Mouse (Mus musculus) kidney, postnatal 4 days (tissue): Measurements from ENCODE around the gene Tmem39b.
"Not testable (repeated sequence)": the region's sequence is repeated elsewhere in the genome, so short reads cannot be mapped to it uniquely, and the experiment has no call there.

Source experiments
- DNase-seq, 2 experiments: peaks; one replicate each; pipeline ENCODE4 v3.0.0; 2021; ENCODE audit warnings: mixed read lengths in 2 of 2

The Tmem39b gene

DNA sequence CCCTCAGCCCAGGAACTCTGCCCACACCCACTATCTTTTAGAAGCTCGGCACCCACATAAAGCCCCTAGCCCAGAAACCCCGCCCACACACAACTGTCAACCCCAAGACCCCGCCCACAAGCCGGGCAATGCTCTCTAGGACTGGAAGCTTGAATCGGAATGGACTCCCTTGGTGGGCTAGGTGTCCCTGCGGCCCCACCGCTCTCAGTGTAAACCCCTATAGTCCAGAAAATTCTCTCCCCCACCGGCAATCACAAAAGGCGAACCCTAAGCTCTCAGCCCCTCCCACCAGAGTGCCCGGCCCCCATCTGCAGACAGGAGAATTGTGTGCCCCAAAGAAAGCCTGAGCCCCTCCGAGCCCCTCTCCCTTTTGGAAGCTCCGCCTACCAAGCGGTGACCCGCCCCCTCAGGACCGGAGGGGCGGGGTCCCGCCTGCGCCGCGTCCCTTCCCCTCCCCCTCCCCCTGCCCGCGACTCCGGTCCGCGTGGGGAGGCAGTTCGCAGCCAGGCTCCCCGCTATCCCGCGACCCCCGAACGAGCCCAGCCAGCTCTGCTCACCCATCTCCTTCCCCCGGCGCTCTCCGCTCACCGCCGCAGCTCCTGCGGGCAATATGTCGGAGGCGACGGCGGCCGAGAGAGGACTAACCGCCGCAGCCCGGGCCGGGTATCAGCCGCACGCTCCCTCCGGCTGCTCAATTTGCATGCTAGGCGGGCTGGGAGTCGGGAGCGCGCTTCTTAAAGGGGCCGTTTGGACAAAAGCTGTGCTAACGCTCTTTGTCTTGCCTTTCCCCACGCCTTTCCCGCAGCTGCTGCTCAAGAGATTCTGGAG, at the start of gene Tmem39b:
Gene Tmem39b, minus strand, starts transcription at position 681 of the 828 bp plus-strand sequence.
- peak; percentile 93 to 96 for DNase-seq

- no peak for DNase-seq
Observed at GRCm38 (mm10) chr4:129746106-129746505, 49.5 kb upstream of the Tmem39b start.

DNA sequence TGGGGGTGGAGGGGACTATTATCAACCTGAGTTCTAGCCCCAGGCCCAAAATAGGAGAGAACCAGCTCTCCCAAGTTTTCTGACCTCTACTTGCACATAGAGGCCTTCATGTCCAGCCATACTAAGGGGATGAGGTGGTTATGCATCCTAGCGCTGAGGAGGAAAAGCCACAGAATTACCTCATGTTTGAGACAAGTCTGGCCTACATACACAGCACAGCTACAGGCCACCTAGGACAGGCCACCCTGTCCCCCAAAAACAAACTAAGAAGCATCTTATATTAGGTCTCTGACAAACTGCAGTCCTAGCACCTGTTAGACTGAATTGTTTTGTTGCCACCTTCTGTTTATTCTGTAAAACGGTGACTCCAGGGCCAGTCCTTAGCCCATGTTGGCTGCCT, 46.9 kb upstream of the Tmem39b start:
- DNase-seq = no peak

GRCm38 (mm10) chr4:129743010-129743390, 46.4 kb upstream of the Tmem39b start:
- DNase-seq = peak in 1 of 2 experiments; percentile 17

- DNase-seq = peak; percentile 97 to 99
Observed at GRCm38 (mm10) chr4:129742232-129743009, 45.8 kb upstream of the Tmem39b start, which contains the start of gene Khdrbs1. TSS of gene Khdrbs1 (minus strand) at chr4:129742303.

GRCm38 (mm10) chr4:129741974-129742231, 45.3 kb upstream of the Tmem39b start:
- DNase-seq = no peak

DNA sequence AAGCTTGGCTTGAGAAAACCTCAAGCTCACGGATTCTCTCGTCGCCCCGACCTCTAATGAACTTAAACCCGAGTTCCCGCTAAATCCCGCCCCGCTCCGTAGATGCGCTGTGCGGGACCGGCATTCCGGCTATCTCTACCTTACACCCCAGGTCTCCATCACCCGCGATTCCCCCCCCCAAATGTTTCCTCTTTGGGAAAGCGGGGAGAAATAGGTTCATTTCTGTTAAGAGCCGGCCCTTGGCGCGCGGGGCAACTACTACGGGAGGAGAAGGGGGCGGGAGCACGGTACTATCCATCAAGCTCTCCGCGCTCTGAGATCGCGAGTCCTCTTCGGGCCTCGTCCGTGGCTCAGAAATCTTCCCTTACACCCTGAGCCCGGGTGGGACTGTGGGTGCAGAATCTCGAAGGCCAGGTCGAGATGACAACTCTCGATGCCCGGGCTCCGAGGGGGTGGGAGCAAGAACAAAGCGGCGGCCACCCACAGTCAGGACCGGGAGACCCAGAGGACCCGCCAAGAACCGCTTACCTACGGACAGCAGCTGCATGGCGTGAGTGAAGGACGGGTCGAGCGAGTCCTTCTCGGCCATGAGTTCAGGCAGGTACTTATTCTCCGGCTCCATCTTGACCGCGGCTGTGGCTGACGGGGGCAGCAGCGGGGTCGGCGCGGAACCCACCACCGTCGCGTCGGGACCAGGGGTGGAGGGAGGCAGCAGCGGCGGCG, 44.8 kb upstream of the Tmem39b start:
- peak; percentile 62 to 73 for DNase-seq

DNA sequence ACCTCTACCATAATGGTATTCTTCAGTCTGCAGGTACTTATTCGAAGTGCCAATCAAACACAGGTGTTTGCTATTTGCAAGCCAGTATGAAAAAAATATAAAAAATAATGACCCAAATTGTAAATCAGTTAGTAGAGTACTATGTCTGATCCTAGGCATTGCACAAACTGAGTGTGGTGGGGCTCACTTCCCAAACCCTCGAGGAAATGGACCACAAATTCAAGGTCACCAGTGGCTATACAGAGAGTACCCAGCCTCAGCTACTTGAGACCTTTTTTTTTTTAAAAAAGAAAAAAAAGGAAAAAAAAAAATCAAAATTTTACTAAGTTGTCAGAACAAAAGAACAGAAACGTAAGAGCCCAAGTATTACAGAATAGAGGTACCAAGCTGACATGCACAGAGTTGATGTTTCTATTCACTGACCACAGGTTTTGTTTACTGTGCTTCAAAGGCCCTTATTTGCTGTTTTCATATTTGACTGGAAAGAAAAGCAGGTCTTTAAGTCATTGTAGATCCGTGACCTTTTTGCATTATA, 42.5 kb upstream of the Tmem39b start:
- no peak for DNase-seq

GRCm38 (mm10) chr4:129736173-129736572, 39.5 kb upstream of the Tmem39b start:
- DNase-seq = no peak

DNA sequence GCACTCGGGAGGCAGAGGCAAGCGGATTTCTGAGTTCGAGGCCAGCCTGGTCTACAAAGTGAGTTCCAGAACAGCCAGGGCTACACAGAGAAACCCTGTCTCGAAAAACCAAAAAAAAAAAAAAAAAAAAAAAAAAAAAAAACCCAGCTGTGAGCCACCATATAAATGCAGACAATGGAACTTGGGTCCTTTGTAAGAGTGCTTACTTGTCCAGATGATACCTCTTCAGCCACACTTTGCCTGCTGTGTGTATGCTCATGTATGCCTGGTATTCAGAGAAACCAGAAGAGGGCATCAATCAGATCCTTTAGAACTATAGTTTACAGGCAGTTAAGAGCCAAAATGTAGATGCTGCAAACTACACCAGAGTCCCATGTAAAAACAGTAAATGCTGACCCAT, 38.8 kb upstream of the Tmem39b start:
- DNase-seq = not testable (repeated sequence)

DNA sequence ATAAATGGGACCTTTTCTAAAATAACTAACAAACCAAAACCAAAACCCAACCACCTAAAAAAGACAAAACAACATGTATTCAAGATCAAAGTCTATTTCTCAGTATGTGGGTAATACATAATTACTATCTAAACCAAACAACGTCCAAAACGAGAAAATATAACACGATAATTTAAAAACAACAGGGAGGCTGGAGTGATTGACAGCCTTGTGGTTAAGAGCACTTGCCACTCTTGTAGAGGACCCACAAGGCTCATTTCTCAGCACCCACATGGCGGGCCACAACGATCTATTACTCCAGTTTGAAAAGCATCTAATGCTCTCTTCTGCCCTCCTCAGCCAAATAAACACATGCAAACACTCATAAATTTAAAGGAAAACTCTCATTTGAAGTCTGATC, 34.8 kb upstream of the Tmem39b start:
- DNase-seq = no peak

DNA sequence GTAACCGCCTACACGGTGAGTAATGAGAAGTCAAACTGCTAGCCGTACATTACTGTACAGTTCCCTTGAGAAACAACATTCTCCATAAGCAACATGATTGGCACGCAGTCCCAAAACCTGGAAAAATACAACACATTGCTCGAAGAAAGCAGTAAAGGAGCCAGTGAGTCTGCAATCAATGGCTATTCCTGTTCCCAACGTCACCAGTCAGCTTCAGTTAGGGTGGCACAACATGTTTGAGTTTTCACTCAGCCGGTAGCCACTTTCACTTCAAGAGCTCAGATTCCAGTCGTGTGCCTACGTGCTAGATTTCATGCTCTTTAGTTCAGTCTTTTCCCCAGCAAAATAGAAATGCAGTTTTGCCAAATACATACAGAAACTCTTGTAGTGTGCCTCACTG, 19.7 kb upstream of the Tmem39b start:
- no peak for DNase-seq

- peak in 1 of 2 experiments; percentile 34 for DNase-seq
Observed at GRCm38 (mm10) chr4:129709486-129710129, 13.0 kb upstream of the Tmem39b start.

DNA sequence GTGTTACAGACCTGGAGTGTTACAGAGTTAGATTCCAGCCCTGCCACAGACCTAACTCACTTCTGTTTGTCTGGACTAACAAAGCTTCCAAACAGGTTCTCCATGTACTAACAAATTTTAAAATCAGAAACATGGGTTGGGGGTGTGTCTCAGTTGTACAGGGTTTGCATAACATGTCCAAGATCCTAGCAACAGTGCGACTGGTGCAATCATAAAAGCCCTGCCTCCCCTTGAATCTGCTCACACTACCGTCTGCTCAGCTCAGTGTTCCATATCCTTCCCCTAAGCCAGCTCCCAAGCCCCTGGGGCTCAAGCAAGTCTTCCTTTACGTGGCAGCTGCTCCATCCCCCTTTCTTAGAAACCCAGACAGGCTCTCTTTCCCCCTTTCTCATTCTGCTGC, 10.1 kb upstream of the Tmem39b start:
- DNase-seq = no peak

GRCm38 (mm10) chr4:129702454-129702853, 5.8 kb upstream of the Tmem39b start:
- peak; percentile 81 to 88 for DNase-seq

GRCm38 (mm10) chr4:129701503-129702377, 5.1 kb upstream of the Tmem39b start:
- peak; percentile 90 to 92 for DNase-seq

DNA sequence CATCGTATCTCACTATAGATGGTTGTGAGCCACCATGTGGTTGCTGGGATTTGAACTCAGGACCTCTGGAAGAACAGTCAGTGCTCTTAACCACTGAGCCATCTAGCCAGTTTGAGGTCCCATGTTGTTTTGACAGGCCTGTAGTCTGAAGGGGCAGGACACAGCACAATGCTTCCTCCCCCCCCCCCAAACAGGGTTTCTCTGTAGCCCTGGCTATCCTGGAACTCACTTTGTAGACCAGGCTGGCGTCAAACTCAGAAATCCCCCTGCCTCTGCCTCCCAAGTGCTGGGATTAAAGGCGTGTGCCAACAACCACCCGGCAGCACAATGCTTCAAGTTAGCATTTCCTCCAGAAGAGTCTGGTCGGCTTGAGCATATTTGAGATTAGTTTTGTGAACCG, 4.0 kb upstream of the Tmem39b start:
- not testable (repeated sequence) for DNase-seq

GRCm38 (mm10) chr4:129700216-129700615, 3.6 kb upstream of the Tmem39b start:
- no peak for DNase-seq

- DNase-seq = no peak
Observed at GRCm38 (mm10) chr4:129697191-129697590, 553 bp upstream of the Tmem39b start.

DNA sequence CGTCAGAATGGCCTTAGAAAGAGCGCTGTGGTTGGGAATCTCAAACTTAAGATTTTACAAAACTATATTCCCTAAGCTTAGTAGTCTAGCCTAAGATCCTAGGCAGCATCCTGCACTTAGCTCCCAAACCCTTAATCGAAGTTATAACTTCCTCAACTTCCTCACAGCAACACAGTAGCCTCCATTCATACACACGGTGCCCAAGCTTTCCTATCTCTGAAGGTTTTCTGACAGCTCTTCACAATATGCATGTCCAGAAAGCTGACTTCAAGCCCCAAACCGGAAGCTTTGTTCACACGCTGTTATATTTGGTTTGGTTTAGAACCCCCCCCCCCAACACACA, 852 bp downstream of the Tmem39b start:
- DNase-seq = no peak

GRCm38 (mm10) chr4:129684531-129684930, 12.1 kb downstream of the Tmem39b start:
- DNase-seq = peak in 1 of 2 experiments; percentile 49
